Mouse (Mus musculus) cerebellum, postnatal 14 days (tissue): ENCODE measurements at regions not wholly inside any gene's neighbourhood (a gene's known extent, or its start where the extent isn't known, plus 50 kb on each side); places are given as distances from the start of the nearest gene placed in this dataset.

ENCODE experiments used
- DNase-seq, 2 experiments: peaks; one replicate each; pipeline ENCODE4 v3.0.0; 2021; ENCODE audit warnings: mixed read lengths in 2 of 2

GRCm38 (mm10) chr12:96226446-96226845 lies 534.4 kb downstream of the Flrt2 start:
- DNase-seq, result no peak

DNA sequence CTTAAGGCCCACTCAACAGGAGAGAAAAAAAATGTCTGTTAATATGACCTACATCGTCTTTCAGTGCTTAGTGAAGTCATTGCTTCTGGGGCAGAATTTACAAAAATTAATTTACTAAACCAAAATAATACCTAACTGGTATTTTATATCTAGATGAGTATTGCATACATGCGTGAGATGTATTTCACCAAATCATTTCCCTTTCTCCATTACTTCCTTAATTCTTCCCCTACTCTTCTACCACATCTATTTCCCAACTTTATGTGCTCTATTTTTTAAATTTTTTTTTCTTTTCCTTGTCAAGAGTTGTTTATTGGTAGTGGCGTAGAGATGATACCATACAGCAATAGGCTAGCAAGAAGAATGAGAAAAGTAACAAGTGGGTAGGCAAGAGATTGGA lies 536.7 kb downstream of the Flrt2 start:
- DNase-seq, result no peak

DNA sequence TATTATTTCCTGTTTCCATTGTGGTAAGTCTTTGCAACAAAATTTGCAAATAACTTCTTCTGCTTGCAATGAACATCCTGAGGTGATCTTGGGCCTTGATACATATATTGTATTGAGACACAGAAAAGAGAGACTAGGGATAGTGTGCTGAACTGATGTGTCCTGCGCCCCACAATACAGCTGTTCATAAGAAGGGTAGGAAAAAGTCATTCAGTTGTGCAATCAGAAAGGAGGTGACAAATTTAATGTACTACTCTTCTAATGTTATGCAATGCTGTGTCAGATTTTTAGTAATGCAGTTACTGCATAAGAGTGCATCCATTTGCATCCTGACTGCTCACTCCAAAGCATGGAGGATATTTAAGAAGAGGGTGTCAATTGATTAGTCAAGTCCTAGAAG lies 543.5 kb downstream of the Flrt2 start:
- no peak for DNase-seq

GRCm38 (mm10) chr12:96235996-96236525 lies 544.0 kb downstream of the Flrt2 start:
- no peak for DNase-seq

DNA sequence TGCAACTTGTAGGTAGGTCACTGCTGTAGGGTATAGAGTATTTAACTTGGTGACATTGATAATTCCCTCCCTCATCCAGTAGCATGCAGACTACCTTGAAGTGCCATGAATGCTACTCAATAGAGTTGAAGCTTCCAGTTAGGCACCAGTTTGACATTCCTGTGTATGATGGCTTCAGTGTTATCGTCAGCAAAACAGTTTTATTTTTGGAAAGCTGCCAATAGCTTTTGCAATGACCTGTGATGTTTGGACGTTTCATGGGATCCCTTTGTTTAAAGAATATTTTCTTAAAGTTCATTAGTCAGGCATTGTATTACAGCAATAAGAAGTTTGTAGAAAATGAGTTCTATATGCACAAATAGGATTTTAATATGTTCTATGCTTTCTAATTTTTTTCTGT lies 547.6 kb downstream of the Flrt2 start:
- no peak for DNase-seq

DNA sequence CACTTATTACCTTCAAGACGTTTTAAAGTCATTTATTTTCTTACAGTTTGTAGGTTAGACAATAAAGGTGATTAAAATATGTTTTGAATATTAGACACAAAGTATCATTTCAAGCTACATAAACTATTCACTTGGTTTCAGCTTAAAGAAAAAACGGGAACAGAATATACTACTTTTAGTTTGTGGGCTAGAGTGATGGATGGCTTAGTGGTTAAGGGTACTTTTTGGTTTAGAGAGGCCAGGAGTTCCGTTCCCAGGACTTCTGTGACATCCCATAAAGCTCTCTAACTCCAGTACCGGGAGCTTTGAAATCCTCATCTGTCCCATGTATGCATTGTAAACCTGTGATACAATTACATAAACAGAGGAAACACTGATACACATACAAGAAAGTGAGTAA lies 570.0 kb downstream of the Flrt2 start:
- DNase-seq, result no peak

- no peak for DNase-seq
These were observed 583.9 kb downstream of the Flrt2 start for GRCm38 (mm10) chr12:96275894-96276293.

GRCm38 (mm10) chr12:96311137-96311536 lies 619.1 kb downstream of the Flrt2 start:
- DNase-seq, result peak; percentile 77 to 82

DNA sequence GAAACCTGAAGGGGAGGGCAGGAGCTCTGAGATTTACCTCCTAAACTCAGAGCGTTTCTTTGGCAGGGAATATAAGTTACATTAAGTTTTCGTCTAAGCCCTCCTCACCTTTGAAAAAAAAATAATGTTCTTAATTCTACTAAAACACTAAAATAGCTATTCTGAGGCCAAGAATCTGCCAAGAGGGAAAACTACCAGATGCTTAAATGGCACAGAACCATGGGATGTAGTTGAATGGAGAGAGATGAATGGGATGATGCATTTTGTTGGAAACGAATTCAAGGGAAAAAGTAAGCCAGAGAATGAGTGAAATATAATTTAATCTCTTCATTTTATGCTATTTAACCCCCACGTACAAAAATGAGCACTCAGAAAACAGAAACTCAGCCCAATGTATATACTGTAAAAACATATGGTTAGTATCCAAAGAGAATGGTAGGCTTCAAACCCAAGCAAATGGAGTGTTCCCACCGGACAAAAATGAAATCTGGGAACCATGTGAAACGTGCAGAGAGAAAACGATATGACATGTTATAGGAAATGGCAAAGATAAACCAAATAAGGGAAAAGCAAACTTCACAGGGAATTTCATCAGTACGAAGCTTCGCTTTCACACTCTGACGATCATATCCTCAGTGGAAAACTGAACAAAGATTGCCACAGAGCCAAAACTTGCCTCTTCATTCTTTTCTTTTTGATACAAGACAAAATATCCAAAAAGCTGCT lies 631.2 kb downstream of the Flrt2 start:
- no peak for DNase-seq

GRCm38 (mm10) chr12:96351143-96351542 lies 659.1 kb downstream of the Flrt2 start:
- DNase-seq, result no peak

GRCm38 (mm10) chr12:96378924-96379323 lies 686.9 kb downstream of the Flrt2 start:
- DNase-seq, result no peak

DNA sequence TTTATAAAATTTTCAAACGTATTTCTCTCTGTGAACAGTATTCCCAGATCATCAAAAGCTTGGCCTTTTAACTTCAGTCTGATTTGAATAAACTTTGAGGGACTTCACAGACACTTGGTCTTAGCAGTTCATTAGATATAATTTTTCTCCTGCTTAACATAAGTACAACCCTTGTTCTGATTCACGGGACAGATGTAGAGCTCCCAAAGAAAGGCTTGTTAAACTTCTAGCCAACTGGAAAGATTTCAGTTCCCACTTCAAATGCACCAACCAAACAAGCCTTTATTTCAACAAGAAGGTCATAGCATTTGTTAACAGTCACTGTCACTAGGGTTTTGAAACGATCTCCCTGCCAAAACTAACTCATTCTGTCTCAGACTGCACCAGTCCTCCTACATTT lies 727.1 kb downstream of the Flrt2 start:
- no peak for DNase-seq

- no peak for DNase-seq
These were observed 727.5 kb downstream of the Flrt2 start for GRCm38 (mm10) chr12:96419567-96419966.

GRCm38 (mm10) chr12:96427589-96427988 lies 735.6 kb downstream of the Flrt2 start:
- DNase-seq, result no peak

DNA sequence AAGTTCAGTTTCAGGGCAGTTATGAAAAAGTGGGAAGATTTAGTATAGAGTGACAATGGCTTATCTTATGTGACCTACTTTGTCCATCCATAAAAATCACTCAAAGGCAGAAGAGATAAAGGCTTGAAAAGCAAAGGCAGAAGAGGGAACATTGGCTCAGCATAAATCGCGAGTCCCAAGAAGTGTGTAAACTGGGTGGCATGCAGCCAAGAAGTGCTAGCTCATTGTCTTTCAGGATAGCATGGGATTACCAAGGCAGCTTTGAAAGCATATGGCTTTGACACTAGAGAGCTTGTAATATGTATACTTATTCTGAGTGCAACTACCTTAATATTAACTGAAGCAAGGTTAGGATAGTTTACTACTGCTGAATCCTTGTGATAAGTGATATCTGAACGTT lies 750.5 kb downstream of the Flrt2 start:
- peak; percentile 5 to 11 for DNase-seq

- no peak for DNase-seq
These were observed 761.3 kb downstream of the Flrt2 start for GRCm38 (mm10) chr12:96453374-96453773.

DNA sequence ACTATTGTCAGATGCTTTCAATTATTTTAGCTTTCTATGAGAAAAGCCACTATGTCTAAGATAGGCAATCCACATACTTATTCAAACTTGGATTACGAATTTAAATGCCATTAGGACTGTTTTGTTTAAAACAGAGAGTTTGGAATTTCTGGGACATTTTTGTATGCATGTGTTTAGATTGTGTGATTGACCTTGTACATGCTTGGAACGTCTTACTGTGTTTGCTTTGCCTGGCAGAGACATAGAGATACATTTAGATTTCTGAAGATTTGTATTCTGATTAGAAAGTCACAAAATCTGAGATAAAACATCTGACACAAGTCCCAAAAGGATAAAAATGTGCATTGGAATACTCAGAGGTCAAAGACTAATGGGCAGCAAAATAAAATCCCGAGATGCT lies 784.3 kb downstream of the Flrt2 start:
- DNase-seq, result no peak

DNA sequence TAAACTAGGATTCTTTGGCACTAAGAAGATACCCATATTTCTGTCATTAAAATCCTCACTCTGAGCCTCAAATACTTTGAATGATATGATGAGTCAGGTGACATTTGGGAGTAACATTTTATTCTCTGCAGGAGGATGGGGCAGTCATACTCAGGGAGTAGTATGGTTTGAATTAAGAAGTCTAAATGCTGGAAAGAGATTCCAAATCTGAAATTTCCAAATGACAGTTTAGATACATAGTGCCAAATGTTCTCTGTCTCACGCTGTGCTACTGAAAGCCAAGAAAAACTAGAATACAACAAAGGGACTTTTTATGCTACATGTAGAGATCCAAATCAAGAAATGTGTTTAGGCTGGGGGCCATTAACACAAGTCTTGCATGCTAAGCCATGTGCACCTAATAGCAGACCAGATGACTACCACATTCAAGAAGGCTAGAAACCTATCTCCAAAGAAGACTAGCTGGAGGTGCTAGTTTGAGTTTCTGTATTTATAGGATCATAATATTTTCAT lies 796.5 kb downstream of the Flrt2 start:
- peak in 1 of 2 experiments; percentile 1 for DNase-seq

DNA sequence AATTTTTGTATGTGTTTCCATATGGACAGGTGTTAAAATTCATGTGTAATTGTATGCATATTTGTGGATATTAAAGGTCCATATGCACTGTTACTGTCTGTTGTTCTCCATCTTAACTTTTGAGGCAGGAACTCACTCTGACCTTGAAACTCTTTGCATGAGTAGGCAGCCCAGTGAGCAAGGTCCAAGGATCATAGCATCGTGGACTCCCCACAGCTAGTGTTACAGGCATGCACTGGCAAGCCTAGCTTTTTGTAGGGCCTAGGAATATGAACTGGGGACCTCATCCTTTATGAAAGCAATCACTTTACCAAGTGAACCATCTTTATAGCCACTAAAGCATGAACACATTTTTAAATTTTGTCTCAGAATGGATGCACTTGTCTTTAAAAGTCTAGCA lies 817.6 kb downstream of the Flrt2 start:
- DNase-seq, result no peak

- no peak for DNase-seq
These were observed 866.8 kb downstream of the Flrt2 start for GRCm38 (mm10) chr12:96558824-96559223.

DNA sequence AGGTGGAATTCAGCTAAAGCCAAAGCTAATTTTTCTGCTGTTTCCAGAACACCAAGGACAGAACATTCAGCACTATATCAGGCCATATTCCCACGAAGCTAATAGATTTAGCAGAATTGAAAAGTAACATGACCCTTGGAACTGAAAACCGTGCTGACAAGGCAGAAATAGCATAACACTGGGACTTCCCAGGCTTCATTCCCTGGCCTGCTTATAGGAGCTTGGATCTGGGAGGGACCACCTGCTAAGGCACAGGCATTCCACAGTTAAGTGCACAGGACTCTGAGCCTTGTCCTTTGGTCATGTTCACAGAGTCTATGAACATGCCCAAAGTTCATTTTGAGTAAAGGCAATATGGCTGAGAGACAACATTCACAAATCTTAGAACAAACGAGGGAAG lies 902.8 kb downstream of the Flrt2 start:
- DNase-seq, result no peak

DNA sequence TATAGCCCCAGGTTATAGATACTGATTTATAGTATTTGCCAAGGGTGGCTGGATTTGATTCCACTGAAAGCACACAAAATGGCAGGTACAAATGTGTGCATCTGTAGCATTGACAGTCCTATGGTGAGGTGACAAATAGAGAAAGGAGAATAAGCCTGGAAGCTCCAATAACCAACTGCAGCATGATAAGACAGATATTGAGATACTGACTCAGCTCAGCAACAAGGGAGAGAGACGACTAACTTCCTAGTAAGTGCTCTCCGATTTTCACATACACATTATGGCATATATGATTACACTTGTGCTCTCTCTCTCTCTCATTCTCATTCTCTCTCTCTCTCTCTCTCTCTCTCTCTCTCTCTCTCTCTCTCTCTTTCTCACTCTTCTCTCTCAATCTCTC lies 923.1 kb downstream of the Flrt2 start:
- DNase-seq, result no peak

DNA sequence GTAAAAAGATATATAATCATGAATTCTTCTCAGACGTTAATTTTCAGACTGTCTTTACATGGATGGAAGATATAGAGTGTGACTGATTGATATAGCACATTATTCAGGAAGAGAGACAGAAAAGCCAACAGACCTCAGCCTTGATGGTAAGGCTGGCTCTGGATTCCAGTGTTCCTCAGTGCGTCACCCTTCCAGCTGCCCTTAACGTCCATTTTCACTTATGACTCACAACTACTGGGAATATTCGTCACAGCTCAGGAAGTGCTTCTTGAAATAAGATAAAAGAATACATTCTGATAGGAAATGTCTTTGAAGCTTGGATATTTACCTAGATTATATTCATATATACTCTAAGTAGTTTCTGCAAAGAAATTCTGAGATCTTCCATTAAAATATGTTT lies 923.8 kb downstream of the Flrt2 start:
- DNase-seq, result no peak

DNA sequence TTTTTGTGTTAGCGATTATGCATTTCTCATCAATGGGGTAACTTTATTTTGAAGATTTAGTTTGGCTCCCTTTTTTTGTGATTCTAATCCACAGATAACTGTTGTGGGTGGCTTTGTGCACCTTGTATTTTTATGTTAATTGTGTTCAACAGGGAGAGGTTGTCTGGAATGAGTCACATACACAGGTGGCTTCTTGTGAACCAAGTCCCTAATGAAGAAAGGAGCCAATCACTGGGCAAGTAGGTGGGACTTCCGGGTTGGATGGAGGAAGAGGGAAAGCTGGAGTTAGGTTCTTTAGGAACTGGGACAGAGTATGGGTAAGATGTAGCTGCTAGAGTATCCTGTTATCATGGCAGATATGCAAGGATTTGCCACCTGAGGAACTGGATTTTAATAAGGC lies 925.2 kb downstream of the Flrt2 start:
- DNase-seq, result no peak
